Mouse (Mus musculus) C2C12 (cell line): ENCODE measurements at regions not wholly inside any gene's neighbourhood (a gene's known extent, or its start where the extent isn't known, plus 50 kb on each side); places are given as distances from the start of the nearest gene placed in this dataset.

Experiments
- H3K27me3 ChIP-seq: one replicate; pipeline ENCODE4 v1.6.1; 2011; ENCODE audit not compliant: control insufficient read depth, insufficient read depth, insufficient read length
- H3K36me3 ChIP-seq: one replicate; pipeline ENCODE4 v1.6.1; 2011; ENCODE audit not compliant: control insufficient read depth, insufficient read depth
- H3K4me3 ChIP-seq: one replicate; pipeline ENCODE4 v1.5.1; 2011; ENCODE audit warnings: mild to moderate bottlenecking, control low read depth; ENCODE audit not compliant: poor library complexity, insufficient read depth, severe bottlenecking
- H3K79me2 ChIP-seq: one replicate; pipeline ENCODE4 v1.6.1; 2011; ENCODE audit not compliant: control insufficient read depth, insufficient read depth
- H3K79me3 ChIP-seq: one replicate; pipeline ENCODE4 v1.6.1; 2011; ENCODE audit warnings: low read depth, control low read depth
- H3ac ChIP-seq: one replicate; pipeline ENCODE3; 2011; ENCODE audit warnings: low read depth; ENCODE audit not compliant: control insufficient read depth, insufficient read length
- CEBPB ChIP-seq: IDR thresholded peaks from one replicate; pipeline ENCODE4 v1.6.1; 2011; ENCODE audit warnings: low read depth, mild to moderate bottlenecking, control low read depth, moderate library complexity
- CTCF ChIP-seq: IDR thresholded peaks from one replicate; pipeline ENCODE4 v1.5.1; 2011; ENCODE audit not compliant: control insufficient read depth, insufficient read depth, insufficient read length
- FOSL1 ChIP-seq: IDR thresholded peaks from one replicate; pipeline ENCODE4 v1.8.0; 2011; ENCODE audit warnings: mild to moderate bottlenecking, low read length; ENCODE audit not compliant: poor library complexity, insufficient read depth, severe bottlenecking
- MAX ChIP-seq: IDR thresholded peaks from one replicate; pipeline ENCODE4 v1.6.1; 2011; ENCODE audit warnings: mild to moderate bottlenecking, control low read depth
- MYOD1 ChIP-seq: IDR thresholded peaks from one replicate; pipeline ENCODE4 v1.6.1; 2011; ENCODE audit warnings: low read depth; ENCODE audit not compliant: control insufficient read depth, insufficient read length
- MYOG ChIP-seq: IDR thresholded peaks from one replicate; pipeline ENCODE4 v1.6.1; 2011; ENCODE audit not compliant: control insufficient read depth, insufficient read length; ENCODE audit errors: extremely low read depth
- USF1 ChIP-seq: IDR thresholded peaks from one replicate; pipeline ENCODE4 v1.6.1; 2011; ENCODE audit warnings: low read depth, mild to moderate bottlenecking, control low read depth, moderate library complexity

DNA sequence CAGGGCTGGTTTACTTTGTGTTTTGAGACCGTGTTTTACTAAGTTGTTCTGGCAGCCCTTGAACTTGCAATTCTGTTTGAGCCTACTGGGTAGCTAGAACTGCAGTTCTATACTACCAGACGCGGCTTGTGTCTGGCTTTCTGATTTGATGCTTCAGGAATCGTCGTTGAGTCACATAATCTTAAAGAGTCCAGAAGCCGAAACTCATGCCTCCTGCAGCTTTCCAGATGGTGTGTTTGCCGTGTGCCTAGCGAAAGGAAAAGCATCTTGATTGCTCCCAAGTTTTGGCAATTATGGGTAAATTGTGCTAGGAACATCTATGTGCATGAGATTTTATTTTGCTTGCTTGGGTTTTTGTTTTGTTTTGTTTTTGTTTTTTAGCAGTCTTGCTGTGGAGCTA is 99.6 kb upstream of the Tgm3 start:
- Histone ChIP-seq H3K27me3 (peaks cover 20% of the 10 kb centered on the region), H3K79me3 (no peaks in the 10 kb centered on the region), H3K36me3 (no peaks in the 10 kb centered on the region), H3K4me3 (no peak overlapping the region), H3K79me2 (no peaks in the 10 kb centered on the region), H3ac (no peak overlapping the region)
- TF ChIP-seq FOSL1 (no peak), MAX (no peak), CTCF (no peak), MYOD1 (no peak), CEBPB (no peak), MYOG (no peak), USF1 (no peak)

GRCm38 (mm10) chr2:129914261-129914660 is 97.9 kb upstream of the Tgm3 start:
- no peak overlapping the region for H3K4me3 ChIP-seq
- no peaks in the 10 kb centered on the region for H3K79me2 ChIP-seq
- no peak overlapping the region for H3ac ChIP-seq
- H3K79me3 ChIP-seq: no peaks in the 10 kb centered on the region
- H3K27me3 ChIP-seq: peaks cover 12% of the 10 kb centered on the region
- TF ChIP-seq CTCF: no peak
- TF ChIP-seq FOSL1: no peak
- no peak for TF ChIP-seq MYOG
- TF ChIP-seq USF1: no peak
- no peak for TF ChIP-seq MYOD1
- no peaks in the 10 kb centered on the region for H3K36me3 ChIP-seq

GRCm38 (mm10) chr2:129916411-129916810 is 95.7 kb upstream of the Tgm3 start:
- Histone ChIP-seq H3K79me3 (no peaks in the 10 kb centered on the region), H3ac (no peak overlapping the region), H3K27me3 (peaks cover 6% of the 10 kb centered on the region), H3K36me3 (no peaks in the 10 kb centered on the region), H3K79me2 (no peaks in the 10 kb centered on the region), H3K4me3 (no peak overlapping the region)
- no peak for TF ChIP-seq MYOG
- no peak for TF ChIP-seq CEBPB
- TF ChIP-seq CTCF: no peak
- TF ChIP-seq MYOD1: no peak
- TF ChIP-seq USF1: no peak
- TF ChIP-seq FOSL1: no peak
- no peak for TF ChIP-seq MAX

DNA sequence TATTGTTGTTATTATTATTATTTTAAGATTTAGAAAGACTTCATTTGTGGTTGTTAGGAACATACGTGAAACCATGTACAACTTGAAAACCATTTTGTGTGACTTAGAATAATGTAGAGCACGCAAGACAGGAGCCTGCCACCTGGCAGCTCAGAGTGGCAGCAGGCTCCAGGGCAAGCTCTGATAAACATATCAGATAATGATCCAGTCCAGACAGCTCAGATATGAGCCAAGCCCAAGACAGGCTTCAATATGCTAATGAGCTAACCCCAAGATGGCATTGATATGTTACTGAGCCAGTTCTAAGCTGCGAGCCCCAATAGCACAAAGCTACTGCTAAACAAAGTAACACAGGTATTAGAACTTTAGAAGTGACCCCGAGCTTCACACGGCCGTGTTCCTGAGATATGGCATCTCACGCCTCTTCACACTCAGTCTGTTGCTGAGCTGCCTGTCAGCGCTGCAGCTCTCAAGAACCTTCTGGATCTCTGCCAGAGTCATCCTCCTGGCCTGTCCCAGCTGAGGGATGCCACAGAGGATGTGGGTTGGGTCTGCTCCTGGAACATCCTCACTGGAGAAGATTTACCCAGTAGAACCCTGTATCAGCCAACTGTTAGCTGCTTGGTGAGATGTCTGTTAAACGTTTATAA is 93.9 kb upstream of the Tgm3 start:
- TF ChIP-seq CEBPB (no peak), MYOD1 (no peak), FOSL1 (no peak), MYOG (no peak), MAX (no peak), USF1 (no peak), CTCF (no peak)
- H3K4me3 ChIP-seq: no peak overlapping the region

GRCm38 (mm10) chr2:129919551-129919950 is 92.6 kb upstream of the Tgm3 start:
- TF ChIP-seq CEBPB (no peak), MYOD1 (no peak), MAX (no peak), USF1 (no peak), CTCF (no peak), MYOG (no peak)
- Histone ChIP-seq H3K27me3 (no peaks in the 10 kb centered on the region), H3K79me2 (no peaks in the 10 kb centered on the region), H3K36me3 (no peaks in the 10 kb centered on the region), H3ac (no peak overlapping the region), H3K79me3 (no peaks in the 10 kb centered on the region), H3K4me3 (no peak overlapping the region)

More for the DNA sequence above, 93.9 kb upstream of the Tgm3 start:
- Histone ChIP-seq H3K79me3 (no peaks in the 10 kb centered on the region), H3K79me2 (no peaks in the 10 kb centered on the region), H3K27me3 (peaks cover 5% of the 10 kb centered on the region), H3ac (no peak overlapping the region), H3K36me3 (no peaks in the 10 kb centered on the region)

GRCm38 (mm10) chr2:129927218-129927617 is 84.9 kb upstream of the Tgm3 start:
- H3ac ChIP-seq: no peak overlapping the region

More at GRCm38 (mm10) chr2:129927218-129927617, 84.9 kb upstream of the Tgm3 start:
- TF ChIP-seq CTCF (no peak), USF1 (no peak), CEBPB (no peak), MAX (no peak), FOSL1 (no peak), MYOD1 (no peak), MYOG (no peak)
- H3K79me3 ChIP-seq: no peaks in the 10 kb centered on the region
- no peaks in the 10 kb centered on the region for H3K36me3 ChIP-seq
- no peaks in the 10 kb centered on the region for H3K79me2 ChIP-seq
- H3K27me3 ChIP-seq: no peaks in the 10 kb centered on the region
- no peak overlapping the region for H3K4me3 ChIP-seq
